Mouse (Mus musculus): ENCODE measurements around the gene Serping1. TPM values are rescaled to one million over a fixed set of nuclear protein-coding genes. Genes with fewer than 3 reads are reported as not detected.

The Serping1 gene
- polyA plus RNA-seq (2012; rRNA removed), result 135 and 186 TPM in 2 replicates

- 85% methylated on average over 9 of the region's 9 CpGs for WGBS
- no peaks in the 10 kb centered on the region for H3K27me3 ChIP-seq (ENCODE audit: control insufficient read depth, insufficient read depth, low read length)
- no peaks in the 10 kb centered on the region for H3K4me1 ChIP-seq (ENCODE audit: control insufficient read depth, insufficient read depth, insufficient read length)
- H3K36me3 ChIP-seq (ENCODE audit: control insufficient read depth, insufficient read depth, low read length), result no peaks in the 10 kb centered on the region
- H3K27ac ChIP-seq (ENCODE audit: insufficient read depth, low read length), result no peak within 1 kb of the TSS
- H3K4me3 ChIP-seq (ENCODE audit: extremely low read depth, insufficient read depth, insufficient read length), result peak within 1 kb of the TSS; percentile 26; the same call in 1 of the 2 replicates
- TF ChIP-seq CTCF (IDR thresholded peaks at IDR 0.05; ENCODE audit: extremely low read depth, insufficient read depth, insufficient read length, insufficient replicate concordance) (no peak), POLR2A (IDR thresholded peaks at IDR 0.05; ENCODE audit: low read depth, low read length) (no peak)
- no peak for DNase-seq (ENCODE audit: low read depth in 1 of 2, low spot score in 2 of 2)
Measured at GRCm38 (mm10) chr2:84775241-84775640, at the start of gene Serping1. Gene Serping1 (minus strand): TSS chr2:84775444.

- Histone ChIP-seq H3K36me3 (ENCODE audit: control insufficient read depth, insufficient read depth, low read length) (no peaks in the 10 kb centered on the region), H3K27ac (ENCODE audit: insufficient read depth, low read length) (no peak overlapping the region), H3K27me3 (ENCODE audit: control insufficient read depth, insufficient read depth, low read length) (no peaks in the 10 kb centered on the region; the same call in 1 of the 2 replicates), H3K4me1 (ENCODE audit: control insufficient read depth, insufficient read depth, insufficient read length) (peaks cover 5% of the 10 kb centered on the region; the same call in 1 of the 2 replicates), H3K4me3 (ENCODE audit: extremely low read depth, insufficient read depth, insufficient read length) (no peak overlapping the region)
- 19% methylated on average over 2 of the region's 2 CpGs for WGBS
- DNase-seq (ENCODE audit: low read depth in 1 of 2, low spot score in 2 of 2), result no peak
- no peak for TF ChIP-seq CTCF (IDR thresholded peaks at IDR 0.05; ENCODE audit: extremely low read depth, insufficient read depth, insufficient read length, insufficient replicate concordance)
- no peak for TF ChIP-seq POLR2A (IDR thresholded peaks at IDR 0.05; ENCODE audit: low read depth, low read length)
Measured at GRCm38 (mm10) chr2:84823237-84823636, 48.0 kb upstream of the Serping1 start.

GRCm38 (mm10) chr2:84822552-84822951 lies 47.3 kb upstream of the Serping1 start, which contains the start of gene Smtnl1:
Gene Smtnl1 (minus strand): TSS chr2:84822652.
- Histone ChIP-seq H3K27me3 (ENCODE audit: control insufficient read depth, insufficient read depth, low read length) (no peaks in the 10 kb centered on the region; the same call in 1 of the 2 replicates), H3K36me3 (ENCODE audit: control insufficient read depth, insufficient read depth, low read length) (no peaks in the 10 kb centered on the region), H3K27ac (ENCODE audit: insufficient read depth, low read length) (no peak within 1 kb of the TSS), H3K4me1 (ENCODE audit: control insufficient read depth, insufficient read depth, insufficient read length) (peaks cover 4% of the 10 kb centered on the region; the same call in 1 of the 2 replicates), H3K4me3 (ENCODE audit: extremely low read depth, insufficient read depth, insufficient read length) (no peak within 1 kb of the TSS)
- no peak for TF ChIP-seq CTCF (IDR thresholded peaks at IDR 0.05; ENCODE audit: extremely low read depth, insufficient read depth, insufficient read length, insufficient replicate concordance)
- no peak for TF ChIP-seq POLR2A (IDR thresholded peaks at IDR 0.05; ENCODE audit: low read depth, low read length)
- no peak for DNase-seq (ENCODE audit: low read depth in 1 of 2, low spot score in 2 of 2)
- 58% methylated on average over 13 of the region's 13 CpGs for WGBS

DNA sequence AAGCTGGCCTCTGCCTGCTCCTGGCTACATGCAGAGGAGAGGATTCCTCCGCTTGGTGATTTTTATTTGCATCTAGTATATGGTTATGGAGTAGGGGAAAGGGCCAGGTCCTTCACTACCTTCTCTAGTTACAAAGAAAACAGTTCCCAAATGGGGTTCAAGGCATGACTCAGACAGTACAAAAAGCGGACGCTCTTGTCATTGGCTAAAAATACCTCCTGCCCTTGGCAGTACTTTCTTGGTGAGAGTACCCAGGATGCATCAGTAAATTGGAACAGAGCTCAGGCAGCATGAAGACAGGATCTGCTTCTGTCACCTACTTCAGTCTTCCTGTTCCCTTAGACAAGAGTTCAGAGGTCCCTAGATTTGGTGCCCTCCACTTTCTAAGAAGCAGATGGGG lies 44.6 kb upstream of the Serping1 start:
- no peak for DNase-seq (ENCODE audit: low read depth in 1 of 2, low spot score in 2 of 2)

GRCm38 (mm10) chr2:84812676-84813075 lies 37.4 kb upstream of the Serping1 start:
- Histone ChIP-seq H3K27me3 (ENCODE audit: control insufficient read depth, insufficient read depth, low read length) (no peaks in the 10 kb centered on the region), H3K4me1 (ENCODE audit: control insufficient read depth, insufficient read depth, insufficient read length) (no peaks in the 10 kb centered on the region; the same call in 1 of the 2 replicates), H3K27ac (ENCODE audit: insufficient read depth, low read length) (no peak overlapping the region), H3K4me3 (ENCODE audit: extremely low read depth, insufficient read depth, insufficient read length) (no peak overlapping the region), H3K36me3 (ENCODE audit: control insufficient read depth, insufficient read depth, low read length) (no peaks in the 10 kb centered on the region)
- WGBS, result 94% methylated on average over 6 of the region's 6 CpGs
- TF ChIP-seq POLR2A (IDR thresholded peaks at IDR 0.05; ENCODE audit: low read depth, low read length) (no peak), CTCF (IDR thresholded peaks at IDR 0.05; ENCODE audit: extremely low read depth, insufficient read depth, insufficient read length, insufficient replicate concordance) (no peak)
- DNase-seq (ENCODE audit: low read depth in 1 of 2, low spot score in 2 of 2), result no peak

More for the DNA sequence above, 44.6 kb upstream of the Serping1 start:
- no peaks in the 10 kb centered on the region for H3K4me1 ChIP-seq (ENCODE audit: control insufficient read depth, insufficient read depth, insufficient read length)
- H3K36me3 ChIP-seq (ENCODE audit: control insufficient read depth, insufficient read depth, low read length), result no peaks in the 10 kb centered on the region
- no peaks in the 10 kb centered on the region; the same call in 1 of the 2 replicates for H3K27me3 ChIP-seq (ENCODE audit: control insufficient read depth, insufficient read depth, low read length)
- 39% methylated on average over 3 of the region's 3 CpGs for WGBS
- no peak overlapping the region for H3K4me3 ChIP-seq (ENCODE audit: extremely low read depth, insufficient read depth, insufficient read length)
- no peak overlapping the region for H3K27ac ChIP-seq (ENCODE audit: insufficient read depth, low read length)
- no peak for TF ChIP-seq POLR2A (IDR thresholded peaks at IDR 0.05; ENCODE audit: low read depth, low read length)
- no peak for TF ChIP-seq CTCF (IDR thresholded peaks at IDR 0.05; ENCODE audit: extremely low read depth, insufficient read depth, insufficient read length, insufficient replicate concordance)

DNA sequence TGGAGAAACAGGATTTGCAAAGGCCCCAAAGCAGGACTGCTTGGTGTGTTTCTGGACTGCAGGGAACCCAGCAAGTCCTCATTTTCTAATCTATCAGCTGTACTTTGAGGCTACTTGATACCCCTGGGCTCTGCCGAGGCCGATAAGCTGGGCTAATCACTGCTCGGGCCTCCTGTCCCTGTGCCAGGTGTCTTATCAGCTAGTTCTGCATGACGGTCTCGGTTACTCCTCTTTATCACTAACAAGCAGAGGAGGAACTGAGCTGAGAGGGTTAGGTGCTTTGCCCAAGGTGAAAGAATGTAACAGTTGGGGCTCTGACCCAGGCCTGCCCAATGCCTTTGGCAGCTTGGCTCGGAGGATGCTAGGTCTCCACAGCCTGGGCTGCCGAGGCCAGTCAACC lies 36.6 kb upstream of the Serping1 start:
- Histone ChIP-seq H3K4me1 (ENCODE audit: control insufficient read depth, insufficient read depth, insufficient read length) (no peaks in the 10 kb centered on the region; the same call in 1 of the 2 replicates), H3K36me3 (ENCODE audit: control insufficient read depth, insufficient read depth, low read length) (no peaks in the 10 kb centered on the region), H3K27ac (ENCODE audit: insufficient read depth, low read length) (peak overlapping the region; percentile 33; the same call in 1 of the 2 replicates), H3K4me3 (ENCODE audit: extremely low read depth, insufficient read depth, insufficient read length) (no peak overlapping the region), H3K27me3 (ENCODE audit: control insufficient read depth, insufficient read depth, low read length) (no peaks in the 10 kb centered on the region)
- TF ChIP-seq POLR2A (IDR thresholded peaks at IDR 0.05; ENCODE audit: low read depth, low read length), result no peak
- TF ChIP-seq CTCF (IDR thresholded peaks at IDR 0.05; ENCODE audit: extremely low read depth, insufficient read depth, insufficient read length, insufficient replicate concordance), result no peak
- no peak for DNase-seq (ENCODE audit: low read depth in 1 of 2, low spot score in 2 of 2)
- WGBS, result 75% methylated on average over 7 of the region's 7 CpGs

DNA sequence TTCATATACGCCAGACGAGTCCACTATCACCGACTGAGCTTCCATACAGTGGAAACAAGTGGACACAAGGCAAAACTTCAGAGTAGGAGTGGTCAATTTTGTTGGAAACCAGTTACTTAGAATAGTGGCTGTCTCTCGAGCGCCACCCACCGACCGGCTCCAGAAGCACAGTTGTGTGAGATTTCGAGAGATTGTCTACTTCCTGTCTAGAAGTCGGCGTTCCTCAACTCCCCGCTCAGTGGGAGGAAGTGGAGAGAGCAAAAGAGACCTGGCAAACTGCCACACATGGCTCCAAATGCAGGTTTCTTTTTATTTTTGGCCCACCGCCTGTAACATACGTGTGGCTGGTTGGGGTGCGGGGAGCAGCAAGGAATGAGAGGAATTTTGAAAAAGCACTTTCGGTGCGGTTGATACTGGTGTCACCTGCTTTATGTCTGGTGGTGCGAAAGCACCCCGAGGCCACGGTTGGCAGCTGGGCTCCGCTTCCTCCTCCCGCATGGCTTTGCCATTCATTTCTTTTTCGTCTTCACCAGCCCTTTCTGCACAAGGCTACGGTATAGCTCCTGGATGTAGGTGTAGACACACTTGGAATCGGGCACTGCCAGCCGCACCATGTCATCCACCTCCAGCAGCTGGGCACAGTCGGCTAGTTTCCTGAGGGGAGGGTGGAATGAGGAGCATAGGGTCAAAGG lies 35.8 kb upstream of the Serping1 start:
- Histone ChIP-seq H3K4me3 (ENCODE audit: extremely low read depth, insufficient read depth, insufficient read length) (peak overlapping the region; percentile 23; the same call in 1 of the 2 replicates), H3K27ac (ENCODE audit: insufficient read depth, low read length) (peak overlapping the region; percentile 11; the same call in 1 of the 2 replicates), H3K27me3 (ENCODE audit: control insufficient read depth, insufficient read depth, low read length) (no peaks in the 10 kb centered on the region), H3K4me1 (ENCODE audit: control insufficient read depth, insufficient read depth, insufficient read length) (no peaks in the 10 kb centered on the region; the same call in 1 of the 2 replicates), H3K36me3 (ENCODE audit: control insufficient read depth, insufficient read depth, low read length) (no peaks in the 10 kb centered on the region)
- WGBS, result 39% methylated on average over 26 of the region's 26 CpGs
- peak; percentile 56 to 74 for DNase-seq (ENCODE audit: low read depth in 1 of 2, low spot score in 2 of 2)
- TF ChIP-seq POLR2A (IDR thresholded peaks at IDR 0.05; ENCODE audit: low read depth, low read length) (no peak; the same call in 1 of the 2 replicates), CTCF (IDR thresholded peaks at IDR 0.05; ENCODE audit: extremely low read depth, insufficient read depth, insufficient read length, insufficient replicate concordance) (peak; percentile 69; the same call in 1 of the 2 replicates)
